Mouse (Mus musculus) MEL (cell line): Measurements from ENCODE around the gene Polr3b. TPM values are rescaled to one million over a fixed set of nuclear protein-coding genes. Genes with fewer than 3 reads are reported as not detected.

Experiments used
- DNase-seq: peaks from one replicate; pipeline ENCODE4 v3.0.0; 2011; ENCODE audit warnings: low read depth, low spot score
- H3K27ac ChIP-seq: 2 replicates; pipeline ENCODE4 v1.5.1; 2012; ENCODE audit warnings: low read depth, mild to moderate bottlenecking, control low read depth, low read length, moderate library complexity; ENCODE audit not compliant: control insufficient read depth
- H3K27me3 ChIP-seq, 2 experiments: fragments of 150-350 bp in 1 of 2; sonication (generic) in 1 of 2; 2 replicates each; pipeline ENCODE4 v1.6.1; 2012; ENCODE audit warnings: low read length in 2 of 2, mild to moderate bottlenecking in 2 of 2, improper control_type of control experiment in 1 of 2, moderate library complexity in 1 of 2; ENCODE audit not compliant: insufficient read depth in 2 of 2, control insufficient read depth in 1 of 2
- H3K36me3 ChIP-seq, 2 experiments: 2 replicates each; pipeline ENCODE4 v1.6.1; 2012 to 2014; ENCODE audit warnings: low read length in 2 of 2, improper control_type of control experiment in 1 of 2, inconsistent platforms in 1 of 2, mild to moderate bottlenecking in 1 of 2; ENCODE audit not compliant: insufficient read depth in 2 of 2, control insufficient read depth in 1 of 2
- H3K4me1 ChIP-seq, 2 experiments: fragments of 150-350 bp in 1 of 2; sonication (generic) in 1 of 2; 2 replicates each; pipeline ENCODE4 v1.6.1; 2012; ENCODE audit warnings: low read length in 2 of 2, improper control_type of control experiment in 1 of 2, mild to moderate bottlenecking in 1 of 2; ENCODE audit not compliant: insufficient read depth in 2 of 2, control insufficient read depth in 1 of 2
- H3K4me3 ChIP-seq, 2 experiments: fragments of 150-350 bp in 1 of 2; sonication (generic) in 1 of 2; 2 replicates each; pipeline ENCODE4 v1.5.1; 2012; ENCODE audit warnings: low read depth in 2 of 2, low read length in 2 of 2, mild to moderate bottlenecking in 2 of 2, moderate library complexity in 2 of 2, control low read depth in 1 of 2, improper control_type of control experiment in 1 of 2; ENCODE audit not compliant: control insufficient read depth in 1 of 2, insufficient read depth in 1 of 2
- H3K79me2 ChIP-seq: 2 replicates; pipeline ENCODE4 v1.6.1; 2012; ENCODE audit warnings: mild to moderate bottlenecking, low read length, moderate library complexity; ENCODE audit not compliant: control insufficient read depth, poor library complexity, insufficient read depth
- H3K9ac ChIP-seq: 2 replicates; pipeline ENCODE4 v1.6.1; 2012; ENCODE audit warnings: low read depth, mild to moderate bottlenecking, control low read depth, low read length, moderate library complexity; ENCODE audit not compliant: control insufficient read depth, poor library complexity, severe bottlenecking
- H3K9me3 ChIP-seq: fragments of 150-350 bp; sonication (generic); replicated peaks from 2 replicates; pipeline ENCODE4 v1.6.1; 2012; ENCODE audit warnings: mild to moderate bottlenecking, low read length, improper control_type of control experiment, moderate library complexity; ENCODE audit not compliant: insufficient read depth
- BHLHE40 ChIP-seq: IDR thresholded peaks from 2 replicates; pipeline ENCODE4 v1.6.1; 2012; ENCODE audit warnings: low read depth, mild to moderate bottlenecking, inconsistent platforms, low read length, improper control_type of control experiment, borderline replicate concordance
- E2F4 ChIP-seq: IDR thresholded peaks from 2 replicates; pipeline ENCODE4 v1.6.1; 2011; ENCODE audit warnings: low read depth, low read length, improper control_type of control experiment, borderline replicate concordance
- ELF1 ChIP-seq: IDR thresholded peaks from 2 replicates; pipeline ENCODE4 v1.6.1; 2014; ENCODE audit warnings: low read depth, mild to moderate bottlenecking, inconsistent platforms, low read length, improper control_type of control experiment, moderate library complexity
- GABPA ChIP-seq: IDR thresholded peaks from 2 replicates; pipeline ENCODE4 v1.6.1; 2012; ENCODE audit warnings: low read depth, mild to moderate bottlenecking, inconsistent platforms, low read length, improper control_type of control experiment, moderate library complexity
- HCFC1 ChIP-seq: IDR thresholded peaks from 2 replicates; pipeline ENCODE4 v1.6.1; 2012; ENCODE audit warnings: low read depth, mild to moderate bottlenecking, inconsistent platforms, low read length, improper control_type of control experiment, moderate library complexity
- JUND ChIP-seq: IDR thresholded peaks from 2 replicates; pipeline ENCODE4 v1.6.1; 2011; ENCODE audit warnings: low read depth, mild to moderate bottlenecking, improper control_type of control experiment, low read length
- KAT2A ChIP-seq: conservative IDR thresholded peaks from 2 replicates; pipeline ENCODE4 v1.6.1; 2012; ENCODE audit warnings: low read depth, low read length, improper control_type of control experiment, inconsistent platforms
- MAFK ChIP-seq: IDR thresholded peaks from 2 replicates; pipeline ENCODE4 v1.6.1; 2011; ENCODE audit warnings: low read depth, mild to moderate bottlenecking, low read length, improper control_type of control experiment, borderline replicate concordance
- MAZ ChIP-seq: IDR thresholded peaks from 2 replicates; pipeline ENCODE4 v1.6.1; 2012; ENCODE audit warnings: low read depth, mild to moderate bottlenecking, inconsistent platforms, low read length, improper control_type of control experiment
- MEF2A ChIP-seq: IDR thresholded peaks from 2 replicates; pipeline ENCODE4 v1.6.1; 2014; ENCODE audit warnings: low read depth, mild to moderate bottlenecking, inconsistent platforms, low read length, improper control_type of control experiment; ENCODE audit not compliant: poor library complexity, insufficient replicate concordance, severe bottlenecking; ENCODE audit errors: extremely low read depth
- MXI1 ChIP-seq: IDR thresholded peaks from 2 replicates; pipeline ENCODE4 v1.6.1; 2011; ENCODE audit warnings: mild to moderate bottlenecking, low read depth, low read length, improper control_type of control experiment
- MYB ChIP-seq: IDR thresholded peaks from 2 replicates; pipeline ENCODE4 v1.6.1; 2011; ENCODE audit warnings: mild to moderate bottlenecking, low read depth, low read length, improper control_type of control experiment
- MYC ChIP-seq: IDR thresholded peaks from 2 replicates; pipeline ENCODE4 v1.6.1; 2011; ENCODE audit warnings: low read depth, mild to moderate bottlenecking, low read length, improper control_type of control experiment, moderate library complexity
- POLR2A ChIP-seq, 2 experiments: IDR thresholded peaks; 2 replicates each; pipeline ENCODE4 v1.6.1; 2011 to 2012; ENCODE audit warnings: low read length in 2 of 2, mild to moderate bottlenecking in 2 of 2, control low read depth in 1 of 2, improper control_type of control experiment in 1 of 2, low read depth in 1 of 2, moderate library complexity in 1 of 2; ENCODE audit not compliant: control insufficient read depth in 1 of 2, insufficient read depth in 1 of 2, poor library complexity in 1 of 2
- POLR2AphosphoS5 ChIP-seq: IDR thresholded peaks from 2 replicates; pipeline ENCODE4 v1.6.1; 2012; ENCODE audit warnings: low read depth, borderline replicate concordance, mild to moderate bottlenecking, inconsistent platforms, low read length, moderate library complexity, mixed read lengths
- RAD21 ChIP-seq: IDR thresholded peaks from 2 replicates; pipeline ENCODE4 v1.6.1; 2011; ENCODE audit warnings: mild to moderate bottlenecking, low read depth, low read length, improper control_type of control experiment
- RCOR1 ChIP-seq: IDR thresholded peaks from 2 replicates; pipeline ENCODE4 v1.6.1; 2012; ENCODE audit warnings: low read depth, mild to moderate bottlenecking, inconsistent platforms, low read length, improper control_type of control experiment
- SMC3 ChIP-seq: IDR thresholded peaks from 2 replicates; pipeline ENCODE4 v1.6.1; 2011; ENCODE audit warnings: low read depth, low read length, improper control_type of control experiment
- TAL1 ChIP-seq: IDR thresholded peaks from 2 replicates; pipeline ENCODE4 v1.6.1; 2012; ENCODE audit warnings: mild to moderate bottlenecking, inconsistent platforms, low read length, moderate library complexity, mixed read lengths
- USF2 ChIP-seq, 2 experiments: IDR thresholded peaks; 2 replicates each; pipeline ENCODE4 v1.6.1; 2011 to 2012; ENCODE audit warnings: improper control_type of control experiment in 2 of 2, low read length in 2 of 2, borderline replicate concordance in 1 of 2, inconsistent platforms in 1 of 2, low read depth in 1 of 2, mild to moderate bottlenecking in 1 of 2; ENCODE audit not compliant: insufficient read depth in 1 of 2
- ZMIZ1 ChIP-seq: IDR thresholded peaks from 2 replicates; pipeline ENCODE4 v1.6.1; 2012; ENCODE audit warnings: low read depth, mild to moderate bottlenecking, inconsistent platforms, low read length, improper control_type of control experiment, moderate library complexity
- ZNF384 ChIP-seq: IDR thresholded peaks from 2 replicates; pipeline ENCODE4 v1.6.1; 2012; ENCODE audit warnings: low read depth, mild to moderate bottlenecking, inconsistent platforms, low read length, improper control_type of control experiment
- polyA plus RNA-seq, 2 experiments: library from polyadenylated mRNA; stranded (reverse) in 1 of 2; unstranded in 1 of 2; fragments of >175 nt in 1 of 2; fragments of >200 nt in 1 of 2; gene quantifications; 2 replicates each; pipeline versions ENCODE4 v1.2.1 to v1.2.4; 2012; ENCODE audit warnings: low replicate concordance in 2 of 2, low read depth in 1 of 2; ENCODE audit not compliant: insufficient read length in 2 of 2, insufficient read depth in 1 of 2, missing spikeins in 1 of 2
- total RNA-seq: library from RNA; depleted of rRNA; stranded (reverse); fragments of 300-350 nt; gene quantifications from 2 replicates; pipeline ENCODE4 v1.2.3, GENCODE M21; 2012

The Polr3b gene
- total and polyA plus RNA-seq, 3 experiments, result 19.8 to 24.2 TPM; not detected in 1

DNA sequence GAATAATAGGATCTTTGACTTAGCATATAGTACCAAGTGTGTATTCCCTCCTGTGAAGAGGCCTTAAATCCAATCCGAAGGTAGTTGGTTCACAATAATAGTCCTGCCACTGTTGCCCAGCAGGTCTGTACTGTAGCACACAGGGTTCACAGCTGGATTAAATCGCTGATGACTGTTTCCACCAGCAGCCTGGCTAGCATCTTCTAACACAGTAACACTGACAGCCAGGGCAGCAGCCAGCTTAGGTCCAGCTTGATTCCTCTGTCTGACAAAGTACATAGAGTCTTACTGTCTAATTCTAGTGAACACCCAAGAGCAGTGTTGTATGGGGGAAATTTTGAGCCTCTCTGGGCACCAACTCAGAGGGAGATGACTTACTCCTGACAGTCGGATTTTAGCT is 29.3 kb upstream of the Polr3b start:
- Histone ChIP-seq H3K79me2 (no peaks in the 10 kb centered on the region), H3K9ac (no peak overlapping the region), H3K4me3 (no peak overlapping the region), H3K4me1 (no peaks in the 10 kb centered on the region), H3K9me3 (no peaks in the 10 kb centered on the region), H3K36me3 (no peaks in the 10 kb centered on the region), H3K27me3 (no peaks in the 10 kb centered on the region), H3K27ac (no peak overlapping the region)
- no peak for TF ChIP-seq MAFK
- TF ChIP-seq POLR2AphosphoS5, result no peak
- TF ChIP-seq E2F4, result no peak
- TF ChIP-seq KAT2A, result no peak
- no peak for TF ChIP-seq ELF1
- TF ChIP-seq HCFC1, result no peak
- DNase-seq, result no peak

DNA sequence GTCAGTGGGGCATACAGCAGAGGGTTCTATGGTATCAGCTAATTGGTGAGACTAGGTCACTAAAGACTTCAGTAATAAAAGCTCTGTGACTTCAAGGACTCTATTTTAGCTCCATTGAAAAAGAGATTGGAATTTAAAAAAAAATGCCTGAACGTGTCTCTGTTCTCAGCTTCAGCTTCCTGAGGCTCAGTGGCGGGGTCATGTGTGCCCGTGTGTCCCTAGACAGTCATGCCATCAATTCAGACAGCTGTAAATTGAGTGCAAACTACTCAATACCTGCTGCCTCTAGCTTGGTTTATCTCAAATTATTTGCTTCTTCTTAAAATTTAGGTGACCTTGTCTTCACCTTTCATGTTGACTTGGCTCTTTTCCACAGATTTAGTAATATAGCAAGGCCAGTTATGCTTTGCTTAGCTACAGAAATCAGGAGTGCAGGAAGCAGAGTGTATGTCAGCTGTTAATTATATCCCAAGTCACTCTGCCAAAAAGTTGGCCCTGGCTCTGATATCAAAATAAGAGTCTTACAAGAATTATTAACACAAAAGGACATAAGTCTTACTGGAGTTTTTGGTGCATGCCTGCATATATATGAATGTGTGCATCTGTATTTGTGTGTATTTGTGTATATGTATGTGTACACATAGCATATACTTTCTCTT is 24.8 kb upstream of the Polr3b start:
- Histone ChIP-seq H3K27ac (no peak overlapping the region), H3K36me3 (no peaks in the 10 kb centered on the region; a peak in 1 of 4 replicates), H3K9ac (no peak overlapping the region), H3K27me3 (no peaks in the 10 kb centered on the region), H3K9me3 (no peaks in the 10 kb centered on the region), H3K4me1 (no peaks in the 10 kb centered on the region), H3K79me2 (no peaks in the 10 kb centered on the region), H3K4me3 (no peak overlapping the region)
- no peak for TF ChIP-seq MYB
- TF ChIP-seq JUND, result no peak
- no peak for TF ChIP-seq USF2 (IDR thresholded peaks at IDR 0.05; ENCODE audit: borderline replicate concordance in 1 of 2, insufficient read depth in 1 of 2, low read depth in 1 of 2, low read length in 2 of 2)
- no peak for TF ChIP-seq MXI1
- no peak for TF ChIP-seq RAD21
- TF ChIP-seq ZMIZ1, result no peak
- no peak for TF ChIP-seq TAL1
- no peak for TF ChIP-seq ELF1
- no peak for TF ChIP-seq GABPA
- no peak for TF ChIP-seq POLR2AphosphoS5
- TF ChIP-seq ZNF384, result no peak
- TF ChIP-seq SMC3, result no peak
- TF ChIP-seq BHLHE40, result no peak
- TF ChIP-seq MAZ, result no peak
- TF ChIP-seq RCOR1, result no peak
- TF ChIP-seq MYC, result no peak
- TF ChIP-seq POLR2A (IDR thresholded peaks at IDR 0.05; ENCODE audit: control insufficient read depth in 1 of 2, insufficient read depth in 1 of 2, low read depth in 1 of 2, low read length in 2 of 2, poor library complexity in 1 of 2), result no peak
- TF ChIP-seq MEF2A, result no peak
- no peak for DNase-seq
